Mouse (Mus musculus): ENCODE data around the gene Ap2m1. TPM values are rescaled to one million over a fixed set of nuclear protein-coding genes. Genes with fewer than 3 reads are reported as not detected.
A peak's percentile ranks its signal among the peaks of the same experiment; 100 is the strongest.
"Not testable (repeated sequence)": the region's sequence is repeated elsewhere in the genome, so short reads cannot be mapped to it uniquely, and the experiment has no call there.

Ap2m1 gene
- 100 to 1,000 TPM; 917 to 964 TPM for total RNA-seq (2021)
- long read RNA-seq, experiment 1, transcript Ap2m1-202 (11 exons, 2,080 nt) = major isoform, 32 of 92 reads
- long read RNA-seq, experiment 1, transcript Ap2m1-204 (4 exons, 752 nt) = minor isoform, 7 of 92 reads
- long read RNA-seq, experiment 1, partial matches to known transcripts = 36 of 92 reads
- long read RNA-seq, experiment 1, other reads (novel, unspliced or antisense) = 16 of 92 reads
- long read RNA-seq, experiment 2, transcript Ap2m1-202 (11 exons, 2,080 nt) = major isoform, 46 of 97 reads
- long read RNA-seq, experiment 2, transcript Ap2m1-204 (4 exons, 752 nt) = minor isoform, 6 of 97 reads
- long read RNA-seq, experiment 2, partial matches to known transcripts = 23 of 97 reads
- long read RNA-seq, experiment 2, other reads (novel, unspliced or antisense) = 21 of 97 reads

GRCm38 (mm10) chr16:20535296-20536080, at the start of gene Ap2m1:
Ap2m1 (plus strand) TSS chr16:20535478.
- DNase-seq (ENCODE audit: low spot score in 2 of 2) = peak; percentile 95 to 99
- intact Hi-C loops (cut with DNase I) = no loop called here

- intact Hi-C loops (cut with DNase I) = no loop called here
- no peak for DNase-seq (ENCODE audit: low spot score in 2 of 2)
These were observed 49.2 kb upstream of the Ap2m1 start for GRCm38 (mm10) chr16:20486048-20486447.

- intact Hi-C loops (cut with DNase I) = no loop called here
- DNase-seq (ENCODE audit: low spot score in 2 of 2) = no peak
These were observed 47.1 kb upstream of the Ap2m1 start for GRCm38 (mm10) chr16:20488151-20488550.

- DNase-seq (ENCODE audit: low spot score in 2 of 2); intact Hi-C loops (cut with DNase I): not testable (repeated sequence)
These were observed 46.5 kb upstream of the Ap2m1 start for GRCm38 (mm10) chr16:20488751-20489150.

GRCm38 (mm10) chr16:20489233-20489632, 46.0 kb upstream of the Ap2m1 start:
- intact Hi-C loops (cut with DNase I) = no loop called here
- no peak for DNase-seq (ENCODE audit: low spot score in 2 of 2)

- DNase-seq (ENCODE audit: low spot score in 2 of 2) = no peak
- intact Hi-C loops (cut with DNase I) = no loop called here
These were observed 44.7 kb upstream of the Ap2m1 start for GRCm38 (mm10) chr16:20490581-20490980.

GRCm38 (mm10) chr16:20491301-20491700, 44.0 kb upstream of the Ap2m1 start:
- intact Hi-C loops (cut with DNase I) = no loop called here
- DNase-seq (ENCODE audit: low spot score in 2 of 2) = no peak

- intact Hi-C loops (cut with DNase I) = no loop called here
- DNase-seq (ENCODE audit: low spot score in 2 of 2) = no peak
These were observed 41.8 kb upstream of the Ap2m1 start for GRCm38 (mm10) chr16:20493452-20493851.

GRCm38 (mm10) chr16:20496671-20497600, 38.3 kb upstream of the Ap2m1 start:
- DNase-seq (ENCODE audit: low spot score in 2 of 2) = peak; percentile 76 to 86
- intact Hi-C loops (cut with DNase I) = loop anchor here (5.0 kb wide), 1 partner anchor 145 kb away; no protein-coding TSS in a partner anchor

- intact Hi-C loops (cut with DNase I) = loop anchor here (5.0 kb wide), 1 partner anchor 144 kb away; no protein-coding TSS in a partner anchor
- DNase-seq (ENCODE audit: low spot score in 2 of 2) = no peak
These were observed 37.1 kb upstream of the Ap2m1 start for GRCm38 (mm10) chr16:20497980-20498676.

GRCm38 (mm10) chr16:20498677-20499475, 36.4 kb upstream of the Ap2m1 start, which contains the start of gene Eif2b5:
Eif2b5 (plus strand) TSS chr16:20498817.
- peak; percentile 92 to 93 for DNase-seq (ENCODE audit: low spot score in 2 of 2)
- intact Hi-C loops (cut with DNase I) = loop anchor here (5.0 kb wide), 1 partner anchor 143 kb away; no protein-coding TSS in a partner anchor

GRCm38 (mm10) chr16:20506000-20506399, 29.3 kb upstream of the Ap2m1 start:
- no peak for DNase-seq (ENCODE audit: low spot score in 2 of 2)
- intact Hi-C loops (cut with DNase I) = loop anchor here (5.0 kb wide), 2 partner anchors 41 to 156 kb away; partner anchors contain the start of gene Abcf3

GRCm38 (mm10) chr16:20509349-20509748, 25.9 kb upstream of the Ap2m1 start:
- intact Hi-C loops (cut with DNase I) = loop anchor here (5.0 kb wide), 2 partner anchors 38 to 153 kb away; partner anchors contain the start of gene Abcf3

GRCm38 (mm10) chr16:20511277-20511847, 23.9 kb upstream of the Ap2m1 start:
- DNase-seq (ENCODE audit: low spot score in 2 of 2) = no peak
- intact Hi-C loops (cut with DNase I) = no loop called here

More at GRCm38 (mm10) chr16:20509349-20509748, 25.9 kb upstream of the Ap2m1 start:
- peak in 1 of 2 experiments; percentile 38 for DNase-seq (ENCODE audit: low spot score in 2 of 2)

GRCm38 (mm10) chr16:20516032-20516431, 19.2 kb upstream of the Ap2m1 start:
- intact Hi-C loops (cut with DNase I) = loop anchor here (5.0 kb wide), 1 partner anchor 126 kb away; no protein-coding TSS in a partner anchor
- no peak for DNase-seq (ENCODE audit: low spot score in 2 of 2)

GRCm38 (mm10) chr16:20516726-20517201, 18.5 kb upstream of the Ap2m1 start, which contains the start of gene Dvl3:
Dvl3 (plus strand) TSS chr16:20516982.
- DNase-seq (ENCODE audit: low spot score in 2 of 2) = peak; percentile 78 to 85
- intact Hi-C loops (cut with DNase I) = loop anchor here (5.0 kb wide), 1 partner anchor 126 kb away; no protein-coding TSS in a partner anchor

GRCm38 (mm10) chr16:20517216-20517615, 18.1 kb upstream of the Ap2m1 start:
- peak in 1 of 2 experiments; percentile 15 for DNase-seq (ENCODE audit: low spot score in 2 of 2)
- intact Hi-C loops (cut with DNase I) = loop anchor here (5.0 kb wide), 1 partner anchor 125 kb away; no protein-coding TSS in a partner anchor
